Mouse (Mus musculus) hindbrain, postnatal 0 days (tissue): Measurements from ENCODE around the gene Cdh11. TPM values are rescaled to one million over a fixed set of nuclear protein-coding genes. Genes with fewer than 3 reads are reported as not detected.

Experiments used
- ATAC-seq: fragments of 200-750 bp; cut with Nextera tagmentation; 2 replicates; pipeline ENCODE4 v1.8.0; 2017; ENCODE audit warnings: mild to moderate bottlenecking, moderate TSS enrichment, moderate library complexity
- DNase-seq: peaks from one replicate; pipeline ENCODE4 v3.0.0-alpha.2; 2015; ENCODE audit warnings: low spot score
- H3K27ac ChIP-seq: fragments of 300-500 bp; sonication (generic); 2 replicates; pipeline ENCODE4 v1.5.1; 2014; ENCODE audit warnings: mild to moderate bottlenecking
- H3K27me3 ChIP-seq: fragments of 300-500 bp; sonication (generic); 2 replicates; pipeline ENCODE4 v1.6.1; 2014; ENCODE audit warnings: low read length, mixed read lengths; ENCODE audit not compliant: insufficient read depth
- H3K36me3 ChIP-seq: fragments of 300-500 bp; sonication (generic); 2 replicates; pipeline ENCODE4 v1.6.1; 2014; ENCODE audit warnings: low read length, mixed read lengths; ENCODE audit not compliant: insufficient read depth
- H3K4me1 ChIP-seq: fragments of 300-500 bp; sonication (generic); 2 replicates; pipeline ENCODE4 v1.6.1; 2014; ENCODE audit warnings: antibody characterized with exemption, low read length, mixed read lengths; ENCODE audit not compliant: insufficient read depth
- H3K4me2 ChIP-seq: fragments of 300-500 bp; sonication (generic); 2 replicates; pipeline ENCODE4 v1.6.1; 2014; ENCODE audit warnings: low read depth, mild to moderate bottlenecking, low read length, moderate library complexity, mixed read lengths
- H3K4me3 ChIP-seq: fragments of 300-500 bp; sonication (generic); 2 replicates; pipeline ENCODE4 v1.5.1; 2014; ENCODE audit warnings: low read length
- H3K9ac ChIP-seq: fragments of 300-500 bp; sonication (generic); replicated peaks from 2 replicates; pipeline ENCODE4 v1.6.1; 2014; ENCODE audit warnings: mild to moderate bottlenecking, low read length, moderate library complexity, mixed read lengths
- H3K9me3 ChIP-seq: fragments of 300-500 bp; sonication (generic); 2 replicates; pipeline ENCODE4 v1.6.1; 2016; ENCODE audit warnings: low read length, mixed read lengths
- CTCF ChIP-seq: IDR thresholded peaks from 2 replicates; pipeline ENCODE4 v1.5.1; 2016; ENCODE audit warnings: antibody characterized with exemption, control low read depth, low read depth
- WGBS: fragments of 180-500 bp; shearing (Covaris S2); extraction: QIAGEN DNeasy Blood & Tissue Kit; methylation state at CpG from one replicate; pipeline ENCODE4 v1.1.7; 2014; 5-methylcytosine and 5-hydroxymethylcytosine counted together
- polyA plus RNA-seq: library from polyadenylated mRNA; unstranded; fragments of >200 nt; fragmentation: Nextera tagmentation; extraction: Ambion mirVana; gene quantifications from 2 replicates; pipeline ENCODE4 v1.2.1, GENCODE M21; 2015
- total RNA-seq: library from RNA; depleted of rRNA; stranded (reverse); fragments of >200 nt; gene quantifications from 2 replicates; pipeline ENCODE4 v1.2.3, GENCODE M21; 2014

Cdh11 gene
- total and polyA plus RNA-seq, 2 experiments from 2014 or later = 30.5 to 55.7 TPM

- 0 out of 2 replicates have a peak overlapping the region, but pooled peaks have one; percentile 11 for H3K4me2 ChIP-seq
- no peaks in the 10 kb centered on the region for H3K27me3 ChIP-seq
- peak; percentile 86 for ATAC-seq
- H3K9me3 ChIP-seq = no peaks in the 10 kb centered on the region
- 17% methylated on average over 10 of the region's 10 CpGs for WGBS
- H3K4me3 ChIP-seq = no peak overlapping the region
- H3K27ac ChIP-seq = peak overlapping the region; percentile 37; the same call in 1 of the 2 replicates
- TF ChIP-seq CTCF = no peak
- H3K9ac ChIP-seq = no peak overlapping the region
- peak; percentile 46 for DNase-seq
- no peaks in the 10 kb centered on the region for H3K4me1 ChIP-seq
- no peaks in the 10 kb centered on the region for H3K36me3 ChIP-seq
Measured at GRCm38 (mm10) chr8:102726206-102726935, 59.1 kb downstream of the Cdh11 start.

DNA sequence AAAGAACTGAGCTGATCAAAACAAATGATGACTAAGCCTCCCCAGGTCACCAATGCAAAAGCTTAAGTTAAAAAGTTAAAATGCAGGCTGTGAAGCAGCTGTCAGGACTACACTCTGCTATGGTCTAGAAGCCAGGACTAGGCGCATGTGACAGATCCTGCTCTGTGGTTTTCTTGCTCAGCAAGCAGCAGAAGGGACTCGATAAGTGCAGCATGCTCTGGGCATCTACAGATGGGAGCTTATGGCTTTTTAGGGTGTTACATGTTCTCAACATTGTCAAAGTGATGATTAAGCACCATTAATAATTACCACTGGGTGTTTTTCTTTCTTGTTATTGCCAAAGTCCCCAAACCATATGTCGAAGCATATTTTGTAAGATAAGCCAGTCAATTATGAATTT lies 59.9 kb downstream of the Cdh11 start:
- Histone ChIP-seq H3K4me1 (no peaks in the 10 kb centered on the region), H3K9ac (no peak overlapping the region), H3K36me3 (no peaks in the 10 kb centered on the region), H3K4me2 (no peak overlapping the region), H3K9me3 (no peaks in the 10 kb centered on the region), H3K4me3 (no peak overlapping the region), H3K27me3 (no peaks in the 10 kb centered on the region), H3K27ac (no peak overlapping the region; the same call in 1 of the 2 replicates)
- WGBS = 37% methylated on average over 3 of the region's 3 CpGs
- no peak for TF ChIP-seq CTCF
- peak; percentile 54 for DNase-seq
- ATAC-seq = peak; percentile 66; the same call in 1 of the 2 replicates

- Histone ChIP-seq H3K27me3 (no peaks in the 10 kb centered on the region), H3K4me3 (no peak overlapping the region), H3K27ac (no peak overlapping the region), H3K9me3 (no peaks in the 10 kb centered on the region), H3K9ac (no peak overlapping the region; the same call in 1 of the 2 replicates), H3K4me2 (no peak overlapping the region), H3K36me3 (no peaks in the 10 kb centered on the region), H3K4me1 (no peaks in the 10 kb centered on the region; the same call in 1 of the 2 replicates)
- peak; percentile 18 for DNase-seq
- 0 out of 2 replicates have a peak, but pooled peaks have one; percentile 32 for ATAC-seq
- 48% methylated on average over 4 of the region's 4 CpGs for WGBS
- no peak for TF ChIP-seq CTCF
Measured at GRCm38 (mm10) chr8:102715956-102716355, 69.5 kb downstream of the Cdh11 start.

DNA sequence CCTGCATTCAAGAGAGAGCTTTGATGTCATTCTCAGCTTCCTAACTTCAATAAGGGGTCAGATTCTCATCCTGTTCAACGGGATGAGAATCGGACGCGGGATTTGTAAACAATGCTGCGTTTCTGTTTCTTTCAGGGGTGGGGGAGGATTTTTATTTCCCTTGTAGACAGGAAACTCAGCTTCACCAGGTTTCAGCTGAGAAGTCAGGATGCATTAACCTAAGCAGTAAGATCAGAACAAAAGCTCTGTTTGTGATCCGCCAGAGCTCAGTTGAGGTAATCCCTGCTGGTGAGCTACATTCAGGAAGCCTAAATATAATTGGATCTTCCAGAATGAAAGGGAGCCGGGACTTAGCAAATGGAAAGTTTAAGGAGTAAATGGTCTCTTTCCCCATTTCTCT lies 78.1 kb downstream of the Cdh11 start:
- DNase-seq = no peak
- no peaks in the 10 kb centered on the region for H3K4me1 ChIP-seq
- no peak for ATAC-seq

DNA sequence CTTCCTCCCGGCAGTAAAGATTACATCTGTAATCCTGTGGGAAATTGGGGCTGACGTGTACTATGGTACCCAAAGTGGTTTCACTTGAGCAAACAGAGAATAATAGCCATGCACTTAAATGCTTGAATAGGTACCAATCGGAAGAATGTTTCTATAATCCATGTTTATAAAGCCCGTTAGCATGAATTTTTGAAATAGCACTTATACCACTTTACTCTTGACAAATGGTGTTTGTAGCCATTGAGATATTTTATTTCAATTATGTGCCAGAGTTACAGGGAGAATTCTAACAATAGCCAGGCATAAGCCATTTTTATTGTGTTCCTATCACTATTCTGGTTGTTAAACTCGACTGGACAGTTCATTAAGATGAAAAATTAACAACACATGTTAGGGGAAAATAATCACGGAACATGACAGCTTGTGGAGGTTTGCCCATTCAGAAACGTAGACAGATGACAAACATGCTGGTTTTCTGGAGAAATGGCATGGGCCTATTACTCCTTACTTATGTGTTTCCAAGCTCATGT lies 80.0 kb downstream of the Cdh11 start:
- ATAC-seq = no peak
- H3K4me3 ChIP-seq = no peak overlapping the region
- no peaks in the 10 kb centered on the region for H3K27me3 ChIP-seq
- no peak overlapping the region for H3K27ac ChIP-seq
- no peak for TF ChIP-seq CTCF
- WGBS = 61% methylated on average over 7 of the region's 7 CpGs
- no peak for DNase-seq
- no peaks in the 10 kb centered on the region for H3K36me3 ChIP-seq
- no peaks in the 10 kb centered on the region for H3K4me1 ChIP-seq
- no peaks in the 10 kb centered on the region for H3K9me3 ChIP-seq
- no peak overlapping the region for H3K4me2 ChIP-seq
- H3K9ac ChIP-seq = no peak overlapping the region

More for the DNA sequence above, 78.1 kb downstream of the Cdh11 start:
- no peak for TF ChIP-seq CTCF
- Histone ChIP-seq H3K27me3 (no peaks in the 10 kb centered on the region), H3K27ac (no peak overlapping the region), H3K36me3 (no peaks in the 10 kb centered on the region), H3K4me2 (no peak overlapping the region), H3K9me3 (no peaks in the 10 kb centered on the region), H3K4me3 (no peak overlapping the region), H3K9ac (no peak overlapping the region)
- WGBS = 30% methylated on average over 7 of the region's 7 CpGs

- Histone ChIP-seq H3K9me3 (no peaks in the 10 kb centered on the region), H3K9ac (no peak overlapping the region), H3K27ac (no peak overlapping the region), H3K4me2 (no peak overlapping the region), H3K36me3 (no peaks in the 10 kb centered on the region), H3K4me3 (no peak overlapping the region), H3K27me3 (no peaks in the 10 kb centered on the region), H3K4me1 (no peaks in the 10 kb centered on the region)
- 63% methylated on average over 1 of the region's 1 CpGs for WGBS
- DNase-seq (no peak), ATAC-seq (no peak)
- no peak for TF ChIP-seq CTCF
Measured at GRCm38 (mm10) chr8:102700245-102700644, 85.2 kb downstream of the Cdh11 start.
